Mouse (Mus musculus) bone marrow, adult 2 months (tissue): ENCODE measurements around the gene Pcif1. TPM values are rescaled to one million over a fixed set of nuclear protein-coding genes. Genes with fewer than 3 reads are reported as not detected.

Experiments used
- H3K27ac ChIP-seq: fragments of 200-500 bp; 2 replicates; pipeline ENCODE4 v1.5.1; 2012; ENCODE audit warnings: low read depth, mild to moderate bottlenecking, control low read depth, inconsistent platforms, low read length; ENCODE audit not compliant: control insufficient read depth, poor library complexity, insufficient read depth
- H3K4me1 ChIP-seq: fragments of 200-500 bp; 2 replicates; pipeline ENCODE4 v1.6.1; 2011; ENCODE audit warnings: low read length; ENCODE audit not compliant: control insufficient read depth, insufficient read depth
- H3K4me3 ChIP-seq: fragments of 200-500 bp; replicated peaks from 2 replicates; pipeline ENCODE3; 2011; ENCODE audit warnings: mild to moderate bottlenecking, low read depth, low read length, control low read depth; ENCODE audit not compliant: control insufficient read depth
- CTCF ChIP-seq: fragments of 200-500 bp; IDR thresholded peaks from 2 replicates; pipeline ENCODE4 v1.5.1; 2011; ENCODE audit warnings: low read length, control low read depth; ENCODE audit not compliant: control insufficient read depth, insufficient read depth
- POLR2A ChIP-seq: fragments of 200-500 bp; IDR thresholded peaks from 2 replicates; pipeline ENCODE4 v1.6.1; 2011; ENCODE audit warnings: low read depth, mild to moderate bottlenecking, control low read depth, low read length, borderline replicate concordance; ENCODE audit not compliant: control insufficient read depth
- WGBS: fragments of 180-500 bp; shearing (Covaris S2); methylation state at CpG from one replicate; pipeline ENCODE4 v1.1.7; 2018; 5-methylcytosine and 5-hydroxymethylcytosine counted together
- polyA plus RNA-seq: library from polyadenylated mRNA; stranded (reverse); fragments of >200 nt; gene quantifications from 2 replicates; pipeline ENCODE4 v1.2.4, GENCODE M21; 2011; ENCODE audit warnings: low replicate concordance; ENCODE audit not compliant: missing spikeins, insufficient read depth, insufficient read length

The Pcif1 gene
- polyA plus RNA-seq, 1 experiment, result 31.6 TPM

- 21% methylated on average over 2 of the region's 2 CpGs for WGBS
- H3K27ac ChIP-seq, result peak overlapping the region; percentile 78
- H3K4me3 ChIP-seq, result no peak overlapping the region
- peaks cover 12% of the 10 kb centered on the region for H3K4me1 ChIP-seq
- TF ChIP-seq CTCF (no peak), POLR2A (no peak)
Observed at GRCm38 (mm10) chr2:164913428-164913786, 34.3 kb downstream of the Pcif1 start.

DNA sequence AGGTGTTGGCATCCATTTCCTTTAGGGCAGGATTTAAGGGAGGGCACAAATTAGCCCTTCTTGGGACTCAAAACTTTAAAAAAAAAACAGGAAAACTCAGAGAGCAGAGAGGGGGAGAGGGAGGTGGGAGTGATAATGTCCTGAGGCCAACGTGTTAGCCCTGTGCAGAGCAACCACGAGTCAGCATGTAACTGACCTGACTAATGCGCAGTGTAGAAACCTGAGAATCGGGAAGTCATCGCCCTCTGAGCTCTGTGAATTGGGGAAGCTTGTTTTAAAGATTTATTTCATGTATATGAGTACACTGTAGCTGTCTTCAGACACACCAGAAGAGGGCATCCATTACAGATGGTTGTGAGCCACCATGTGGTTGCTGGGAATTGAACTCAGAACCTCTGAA is 37.7 kb downstream of the Pcif1 start:
- no peak for TF ChIP-seq POLR2A
- no peak overlapping the region for H3K27ac ChIP-seq
- 7% methylated on average over 5 of the region's 5 CpGs for WGBS
- peaks cover 11% of the 10 kb centered on the region for H3K4me1 ChIP-seq
- H3K4me3 ChIP-seq, result no peak overlapping the region

GRCm38 (mm10) chr2:164917371-164917770 is 38.3 kb downstream of the Pcif1 start:
- no peak overlapping the region for H3K4me3 ChIP-seq
- no peak for TF ChIP-seq POLR2A
- TF ChIP-seq CTCF, result no peak
- 66% methylated on average over 10 of the region's 10 CpGs for WGBS

GRCm38 (mm10) chr2:164918325-164918724 is 39.2 kb downstream of the Pcif1 start:
- WGBS, result 65% methylated on average over 5 of the region's 5 CpGs
- TF ChIP-seq CTCF, result peak; percentile 68
- no peak for TF ChIP-seq POLR2A
- Histone ChIP-seq H3K4me3 (no peak overlapping the region), H3K4me1 (peaks cover 6% of the 10 kb centered on the region; the same call in 1 of the 2 replicates), H3K27ac (no peak overlapping the region)

More at GRCm38 (mm10) chr2:164917371-164917770, 38.3 kb downstream of the Pcif1 start:
- Histone ChIP-seq H3K27ac (no peak overlapping the region), H3K4me1 (peaks cover 9% of the 10 kb centered on the region)

DNA sequence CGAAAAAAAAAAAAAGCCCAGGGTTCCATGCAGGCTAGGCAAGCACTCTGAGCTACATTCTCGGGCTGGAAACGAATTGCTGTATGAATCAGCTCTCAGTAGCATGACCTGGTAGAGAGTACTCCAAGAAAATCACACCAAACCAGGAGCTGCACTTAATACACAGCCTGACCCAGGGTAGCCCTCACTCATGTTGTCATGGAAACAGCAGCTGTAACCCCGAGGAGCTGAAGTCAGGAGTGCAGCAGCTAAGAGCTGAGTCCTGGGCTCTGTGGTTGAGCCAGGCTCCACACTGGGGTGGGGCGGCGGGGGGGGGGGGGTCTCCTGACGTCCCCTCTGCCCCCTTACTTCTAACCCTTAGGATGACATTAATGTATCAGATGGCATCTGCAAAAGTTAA is 42.9 kb downstream of the Pcif1 start:
- no peak overlapping the region for H3K27ac ChIP-seq
- 65% methylated on average over 7 of the region's 7 CpGs for WGBS
- H3K4me3 ChIP-seq, result no peak overlapping the region
- TF ChIP-seq CTCF (no peak), POLR2A (no peak)
- H3K4me1 ChIP-seq, result peaks cover 3% of the 10 kb centered on the region; the same call in 1 of the 2 replicates

DNA sequence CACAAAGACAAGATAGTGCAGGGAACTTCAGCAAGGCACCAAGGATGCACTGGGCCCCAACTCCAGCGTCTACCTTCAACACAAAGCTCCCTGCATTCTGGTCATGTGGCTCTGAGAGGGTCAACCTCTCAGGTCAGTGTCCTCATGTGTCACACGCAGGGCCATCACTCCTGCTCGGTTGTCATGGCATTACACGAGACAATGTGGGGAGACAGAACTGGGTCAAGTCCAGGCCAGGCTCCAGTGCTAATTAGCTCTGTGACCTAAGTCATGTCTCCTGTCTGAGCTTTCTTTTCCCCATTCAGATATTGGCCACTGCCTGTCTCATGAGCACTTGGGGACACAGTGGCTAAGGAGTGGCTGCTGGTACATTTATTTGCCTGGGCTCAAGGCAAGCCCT is 44.2 kb downstream of the Pcif1 start:
- no peak overlapping the region for H3K4me3 ChIP-seq
- TF ChIP-seq CTCF, result no peak
- TF ChIP-seq POLR2A, result no peak
- H3K27ac ChIP-seq, result no peak overlapping the region
- 85% methylated on average over 4 of the region's 4 CpGs for WGBS
- no peaks in the 10 kb centered on the region; the same call in 1 of the 2 replicates for H3K4me1 ChIP-seq

DNA sequence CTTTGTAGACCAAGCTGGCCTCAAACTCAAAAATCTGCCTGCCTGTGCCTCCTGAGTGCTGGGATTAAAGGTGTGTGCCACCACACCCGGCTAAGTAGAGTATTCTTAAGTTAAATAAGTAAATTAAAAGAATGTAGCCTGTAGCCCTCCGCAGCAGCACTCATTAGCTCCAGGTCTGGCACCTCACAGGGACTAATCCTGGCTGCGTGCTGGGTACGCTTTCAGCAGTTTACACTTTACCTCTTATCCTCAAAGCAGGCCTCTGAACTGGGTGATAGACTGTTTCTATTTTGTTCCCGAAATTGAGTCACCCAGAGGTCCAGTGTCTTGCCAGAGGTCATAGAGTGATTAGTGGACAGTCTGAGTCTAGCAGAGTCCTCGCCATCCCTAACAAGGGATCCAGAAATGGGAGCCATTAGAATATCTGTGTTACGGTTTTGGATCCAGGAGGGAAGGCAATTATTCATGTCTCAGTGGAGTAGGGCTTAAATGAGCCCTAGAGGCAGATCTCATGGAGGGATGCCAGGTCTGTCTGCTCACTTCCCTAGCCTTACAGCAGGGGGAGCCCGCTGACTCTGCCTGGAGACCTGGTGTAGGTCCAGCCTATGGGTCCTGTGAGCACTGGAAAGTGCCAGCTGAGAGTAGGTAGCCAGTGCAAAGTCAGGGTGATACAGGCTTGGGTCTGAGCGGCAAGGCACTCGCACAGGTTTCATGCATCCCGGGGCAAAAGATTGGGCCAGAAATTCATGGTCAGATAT is 45.2 kb downstream of the Pcif1 start:
- TF ChIP-seq POLR2A, result no peak
- TF ChIP-seq CTCF, result peak; percentile 96
- no peaks in the 10 kb centered on the region; the same call in 1 of the 2 replicates for H3K4me1 ChIP-seq
- no peak overlapping the region for H3K27ac ChIP-seq
- 36% methylated on average over 11 of the region's 11 CpGs for WGBS
- H3K4me3 ChIP-seq, result no peak overlapping the region

DNA sequence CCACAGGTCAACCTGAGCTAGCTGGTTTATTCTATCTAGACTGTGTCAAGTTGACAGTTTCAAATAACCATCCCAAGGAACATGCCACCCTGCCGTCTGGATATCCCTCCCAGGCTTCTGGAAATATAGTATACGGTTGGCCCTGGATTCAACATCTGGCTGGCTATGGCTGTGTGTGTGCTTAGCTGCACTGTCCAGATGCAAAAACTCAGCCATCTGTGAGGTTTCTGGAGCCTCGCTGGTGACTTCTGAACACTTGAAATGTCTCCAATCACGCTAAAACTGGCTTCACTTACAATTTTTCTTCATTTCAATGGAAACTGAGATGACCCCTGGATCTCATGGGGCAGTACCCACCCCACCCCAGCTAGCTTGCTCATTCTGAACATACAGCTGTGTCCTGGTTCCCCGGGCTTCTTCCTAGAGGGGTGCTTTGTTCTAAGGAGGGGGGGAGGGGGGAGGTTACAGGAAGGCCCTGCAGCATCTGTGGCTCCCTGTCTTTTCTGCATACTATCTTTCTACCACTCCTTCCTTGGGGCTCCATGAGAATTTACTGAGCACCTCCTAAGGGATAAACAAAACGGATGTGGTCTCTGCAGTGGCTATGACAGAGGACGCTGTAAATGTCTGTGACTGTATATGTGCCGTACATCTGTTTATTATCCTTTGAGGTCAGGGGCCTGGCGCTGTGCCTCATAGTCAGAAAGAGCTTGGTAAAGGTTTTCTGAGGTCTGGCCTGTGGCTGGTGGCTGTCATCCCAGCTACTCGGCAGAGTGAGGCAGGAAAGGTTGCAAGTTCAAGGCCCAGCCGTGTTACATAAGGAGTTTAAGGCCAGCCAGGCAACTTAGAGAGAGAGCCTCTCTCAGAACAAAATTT is 51.8 kb downstream of the Pcif1 start:
- WGBS, result 49% methylated on average over 11 of the region's 11 CpGs
- Histone ChIP-seq H3K27ac (no peak overlapping the region), H3K4me1 (no peaks in the 10 kb centered on the region; the same call in 1 of the 2 replicates), H3K4me3 (no peak overlapping the region)
- no peak for TF ChIP-seq CTCF
- TF ChIP-seq POLR2A, result no peak
